Mouse (Mus musculus) limb, embryonic 15.5 days (tissue): ENCODE measurements at regions not wholly inside any gene's neighbourhood (a gene's known extent, or its start where the extent isn't known, plus 50 kb on each side); places are given as distances from the start of the nearest gene placed in this dataset.

ENCODE experiments used
- ATAC-seq: fragments of 200-750 bp; cut with Nextera tagmentation; 2 replicates; pipeline ENCODE4 v1.8.0; 2017; ENCODE audit warnings: low read depth, moderate TSS enrichment; ENCODE audit not compliant: insufficient number of reproducible peaks, low FRiP score, low TSS enrichment
- H3K27ac ChIP-seq: fragments of 300-500 bp; sonication (generic); 2 replicates; pipeline ENCODE4 v1.5.1; 2015; ENCODE audit warnings: moderate library complexity, mild to moderate bottlenecking, inconsistent platforms
- H3K27me3 ChIP-seq: fragments of 300-500 bp; sonication (generic); 2 replicates; pipeline ENCODE4 v1.6.1; 2015; ENCODE audit warnings: inconsistent platforms
- H3K36me3 ChIP-seq: fragments of 300-500 bp; sonication (generic); 2 replicates; pipeline ENCODE4 v1.6.1; 2015; ENCODE audit warnings: inconsistent platforms
- H3K4me1 ChIP-seq: fragments of 300-500 bp; sonication (generic); 2 replicates; pipeline ENCODE4 v1.6.1; 2015; ENCODE audit warnings: inconsistent platforms
- H3K4me2 ChIP-seq: fragments of 300-500 bp; sonication (generic); 2 replicates; pipeline ENCODE4 v1.6.1; 2015; ENCODE audit warnings: mild to moderate bottlenecking, inconsistent platforms
- H3K4me3 ChIP-seq: fragments of 300-500 bp; sonication (generic); 2 replicates; pipeline ENCODE4 v1.5.1; 2015; ENCODE audit warnings: mild to moderate bottlenecking, inconsistent platforms
- H3K9ac ChIP-seq: fragments of 300-500 bp; sonication (generic); 2 replicates; pipeline ENCODE4 v1.6.1; 2015; ENCODE audit warnings: inconsistent platforms
- H3K9me3 ChIP-seq: fragments of 300-500 bp; sonication (generic); 2 replicates; pipeline ENCODE4 v1.6.1; 2016; ENCODE audit warnings: inconsistent platforms
- WGBS: fragments of 180-500 bp; shearing (Covaris S2); methylation state at CpG from one replicate; pipeline ENCODE4 v1.1.7; 2015; 5-methylcytosine and 5-hydroxymethylcytosine counted together

- ATAC-seq = no peak
- WGBS = 94% methylated on average over 4 of the region's 4 CpGs
- no peak overlapping the region for H3K4me3 ChIP-seq
- peaks cover 9% of the 10 kb centered on the region for H3K4me1 ChIP-seq
- no peak overlapping the region for H3K4me2 ChIP-seq
- H3K27ac ChIP-seq = no peak overlapping the region
- no peaks in the 10 kb centered on the region for H3K36me3 ChIP-seq
- H3K27me3 ChIP-seq = peaks cover 15% of the 10 kb centered on the region
- H3K9me3 ChIP-seq = no peaks in the 10 kb centered on the region
- no peak overlapping the region for H3K9ac ChIP-seq
Measured at GRCm38 (mm10) chr2:75427936-75428458, 231.1 kb upstream of the Hnrnpa3 start.

DNA sequence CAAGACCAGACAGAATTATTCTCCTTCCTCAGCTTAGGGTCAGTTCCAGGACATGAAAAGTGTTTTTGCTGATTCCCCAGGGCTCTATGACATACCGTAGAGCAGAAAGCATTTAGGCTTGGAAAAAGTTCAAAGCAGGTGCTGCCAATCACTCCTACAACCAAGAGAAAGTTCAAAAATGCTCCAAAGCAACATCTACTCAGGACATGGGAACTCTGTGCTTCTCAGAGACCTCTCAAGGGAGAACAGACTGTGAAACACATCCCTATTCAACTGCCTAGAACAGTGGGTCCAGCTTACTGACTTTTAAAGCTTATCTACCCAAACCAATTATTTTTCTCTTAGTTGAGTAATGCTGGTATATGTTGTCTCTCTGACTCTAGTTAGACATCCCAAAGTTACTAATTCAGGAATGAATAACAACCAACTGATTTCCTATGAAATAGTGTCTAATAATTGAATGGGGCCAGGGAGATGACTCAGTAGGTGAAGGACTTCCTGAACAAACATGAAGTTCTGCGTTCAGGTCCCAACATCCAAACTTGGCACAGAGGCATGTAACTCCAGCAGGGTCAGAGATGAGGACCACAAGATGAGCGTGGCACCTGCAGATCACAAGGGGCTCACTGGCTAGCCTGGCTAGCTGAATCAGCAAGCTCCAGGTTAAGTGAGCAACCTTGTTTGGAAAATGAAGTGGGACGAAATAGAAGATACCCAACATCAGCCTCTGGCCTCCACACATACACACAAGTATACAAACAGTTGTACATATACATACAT, 228.7 kb upstream of the Hnrnpa3 start:
- Histone ChIP-seq H3K36me3 (no peaks in the 10 kb centered on the region), H3K27me3 (peaks cover 8% of the 10 kb centered on the region), H3K9me3 (no peaks in the 10 kb centered on the region), H3K27ac (no peak overlapping the region), H3K4me2 (no peak overlapping the region), H3K4me3 (no peak overlapping the region), H3K4me1 (no peaks in the 10 kb centered on the region), H3K9ac (no peak overlapping the region)
- 78% methylated on average over 4 of the region's 4 CpGs for WGBS
- ATAC-seq = no peak

GRCm38 (mm10) chr2:75431981-75432380, 227.1 kb upstream of the Hnrnpa3 start:
- H3K36me3 ChIP-seq = no peaks in the 10 kb centered on the region
- H3K27me3 ChIP-seq = 0 out of 2 replicates have a peak, but pooled peaks cover 8% of the 10 kb centered on the region
- no peaks in the 10 kb centered on the region for H3K9me3 ChIP-seq
- no peak overlapping the region for H3K27ac ChIP-seq
- H3K4me3 ChIP-seq = no peak overlapping the region
- no peaks in the 10 kb centered on the region for H3K4me1 ChIP-seq
- no peak overlapping the region for H3K9ac ChIP-seq
- H3K4me2 ChIP-seq = no peak overlapping the region
- WGBS = 84% methylated on average over 6 of the region's 6 CpGs
- no peak for ATAC-seq

GRCm38 (mm10) chr2:75434521-75434920, 224.5 kb upstream of the Hnrnpa3 start:
- no peak overlapping the region for H3K27ac ChIP-seq
- 87% methylated on average over 17 of the region's 17 CpGs for WGBS
- ATAC-seq = no peak

GRCm38 (mm10) chr2:75439522-75440230, 219.4 kb upstream of the Hnrnpa3 start:
- whole genome bisulfite sequencing = 35% methylated on average over 10 of the region's 10 CpGs
- no peak overlapping the region for H3K9ac ChIP-seq
- no peak overlapping the region for H3K4me3 ChIP-seq
- ATAC-seq = no peak
- no peak overlapping the region for H3K4me2 ChIP-seq
- 0 out of 2 replicates have a peak, but pooled peaks cover 8% of the 10 kb centered on the region for H3K27me3 ChIP-seq
- no peak overlapping the region for H3K27ac ChIP-seq
- H3K4me1 ChIP-seq = peaks cover 20% of the 10 kb centered on the region
- H3K36me3 ChIP-seq = no peaks in the 10 kb centered on the region
- no peaks in the 10 kb centered on the region for H3K9me3 ChIP-seq

More at GRCm38 (mm10) chr2:75434521-75434920, 224.5 kb upstream of the Hnrnpa3 start:
- H3K4me2 ChIP-seq = no peak overlapping the region
- peaks cover 16% of the 10 kb centered on the region for H3K4me1 ChIP-seq
- no peak overlapping the region for H3K9ac ChIP-seq
- no peaks in the 10 kb centered on the region for H3K9me3 ChIP-seq
- H3K36me3 ChIP-seq = no peaks in the 10 kb centered on the region
- H3K4me3 ChIP-seq = no peak overlapping the region
- 0 out of 2 replicates have a peak, but pooled peaks cover 8% of the 10 kb centered on the region for H3K27me3 ChIP-seq

GRCm38 (mm10) chr2:75442632-75443031, 216.4 kb upstream of the Hnrnpa3 start:
- Histone ChIP-seq H3K27ac (no peak overlapping the region), H3K4me3 (no peak overlapping the region), H3K4me2 (no peak overlapping the region), H3K9me3 (no peaks in the 10 kb centered on the region), H3K4me1 (peaks cover 20% of the 10 kb centered on the region), H3K36me3 (no peaks in the 10 kb centered on the region), H3K9ac (no peak overlapping the region), H3K27me3 (0 out of 2 replicates have a peak, but pooled peaks cover 5% of the 10 kb centered on the region)
- no peak for ATAC-seq
- WGBS = 49% methylated on average over 1 of the region's 1 CpGs

- no peak for ATAC-seq
Measured at GRCm38 (mm10) chr2:75445189-75445588, 213.9 kb upstream of the Hnrnpa3 start.

GRCm38 (mm10) chr2:75446996-75447715, 211.9 kb upstream of the Hnrnpa3 start:
- WGBS = 69% methylated on average over 7 of the region's 7 CpGs

More at GRCm38 (mm10) chr2:75445189-75445588, 213.9 kb upstream of the Hnrnpa3 start:
- H3K4me3 ChIP-seq = no peak overlapping the region
- no peak overlapping the region for H3K27ac ChIP-seq
- H3K27me3 ChIP-seq = peaks cover 7% of the 10 kb centered on the region; the same call in 1 of the 2 replicates
- no peaks in the 10 kb centered on the region for H3K4me1 ChIP-seq
- no peak overlapping the region for H3K4me2 ChIP-seq
- no peak overlapping the region for H3K9ac ChIP-seq
- no peaks in the 10 kb centered on the region for H3K9me3 ChIP-seq
- no peaks in the 10 kb centered on the region for H3K36me3 ChIP-seq

GRCm38 (mm10) chr2:75448221-75448620, 210.8 kb upstream of the Hnrnpa3 start:
- WGBS = 60% methylated on average over 5 of the region's 5 CpGs
- no peak overlapping the region for H3K4me3 ChIP-seq
- H3K36me3 ChIP-seq = no peaks in the 10 kb centered on the region
- peaks cover 13% of the 10 kb centered on the region; the same call in 1 of the 2 replicates for H3K27me3 ChIP-seq
- no peak for ATAC-seq
- H3K9me3 ChIP-seq = no peaks in the 10 kb centered on the region
- no peak overlapping the region for H3K9ac ChIP-seq
- H3K4me1 ChIP-seq = no peaks in the 10 kb centered on the region
- H3K27ac ChIP-seq = no peak overlapping the region
- no peak overlapping the region for H3K4me2 ChIP-seq

More at GRCm38 (mm10) chr2:75446996-75447715, 211.9 kb upstream of the Hnrnpa3 start:
- H3K9me3 ChIP-seq = no peaks in the 10 kb centered on the region
- H3K9ac ChIP-seq = no peak overlapping the region
- no peaks in the 10 kb centered on the region for H3K36me3 ChIP-seq
- no peak overlapping the region for H3K4me2 ChIP-seq
- no peak overlapping the region for H3K4me3 ChIP-seq
- no peaks in the 10 kb centered on the region for H3K4me1 ChIP-seq
- no peak overlapping the region for H3K27ac ChIP-seq
- ATAC-seq = no peak
- peaks cover 13% of the 10 kb centered on the region; the same call in 1 of the 2 replicates for H3K27me3 ChIP-seq

DNA sequence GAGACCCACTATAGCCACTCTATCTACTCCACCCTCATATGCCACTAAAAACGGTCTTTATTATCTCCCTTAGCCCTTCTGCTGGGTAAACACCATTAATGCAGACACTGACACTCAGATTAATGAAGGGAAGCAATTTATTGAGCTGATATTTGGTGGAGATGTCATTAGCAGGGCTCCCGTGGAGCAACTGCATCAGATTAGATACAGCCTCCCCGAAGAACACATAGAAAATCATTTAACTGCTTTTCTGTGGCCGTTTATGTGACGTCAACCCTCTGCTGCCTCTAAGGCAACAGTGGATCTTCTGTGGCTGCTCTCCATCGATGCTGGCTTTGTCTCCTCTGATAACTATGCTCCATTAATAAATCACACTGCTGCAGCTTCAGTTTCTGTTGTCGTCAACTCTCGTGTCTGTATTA, 207.2 kb upstream of the Hnrnpa3 start:
- Histone ChIP-seq H3K4me1 (no peaks in the 10 kb centered on the region), H3K36me3 (no peaks in the 10 kb centered on the region), H3K27me3 (peaks cover 19% of the 10 kb centered on the region), H3K4me3 (no peak overlapping the region), H3K27ac (no peak overlapping the region), H3K9me3 (no peaks in the 10 kb centered on the region), H3K9ac (no peak overlapping the region), H3K4me2 (no peak overlapping the region)
- no peak for ATAC-seq
- WGBS = 49% methylated on average over 8 of the region's 8 CpGs

DNA sequence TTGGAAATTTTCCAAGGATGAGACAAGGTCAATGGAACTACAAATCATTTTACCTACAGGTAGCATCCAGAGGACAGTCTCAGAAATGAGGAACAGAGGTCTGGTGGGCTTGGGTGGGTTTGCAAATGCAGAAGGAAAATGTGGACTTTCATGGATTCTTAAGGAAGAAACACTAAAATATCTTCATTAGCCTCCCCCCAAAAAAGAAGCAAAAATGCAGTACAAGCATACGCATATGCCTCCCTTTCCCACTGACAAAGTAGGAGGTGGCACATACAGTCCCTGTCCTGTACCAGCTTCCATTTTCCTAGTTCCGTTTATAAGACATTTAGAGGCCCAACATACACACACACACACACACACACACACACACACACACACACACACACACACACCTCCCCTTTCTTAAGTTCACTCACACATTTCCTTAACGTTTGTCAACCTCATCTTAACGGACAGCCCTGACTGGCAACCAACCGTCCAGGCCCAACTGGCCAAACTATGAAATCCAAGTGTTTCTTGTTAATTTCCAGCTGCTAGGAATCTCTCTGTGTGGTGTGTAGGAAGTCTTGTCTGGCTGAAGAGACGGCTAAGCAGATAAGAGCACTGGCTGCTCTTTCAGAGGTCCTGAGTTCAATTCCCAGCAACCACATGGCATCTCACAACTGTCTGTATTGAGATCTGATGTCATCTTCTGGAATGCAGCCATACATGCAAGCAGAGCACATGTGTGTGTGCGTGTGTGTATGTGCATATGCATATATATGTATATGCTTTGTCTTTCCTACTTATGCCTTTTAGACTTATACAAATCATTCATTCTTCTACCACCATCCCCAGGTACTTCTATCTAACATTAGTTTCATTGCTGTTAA, 206.6 kb upstream of the Hnrnpa3 start:
- no peak overlapping the region for H3K9ac ChIP-seq
- H3K4me1 ChIP-seq = no peaks in the 10 kb centered on the region
- H3K9me3 ChIP-seq = no peaks in the 10 kb centered on the region
- no peak for ATAC-seq
- 61% methylated on average over 7 of the region's 7 CpGs for WGBS
- no peak overlapping the region for H3K4me3 ChIP-seq
- H3K4me2 ChIP-seq = no peak overlapping the region
- peaks cover 14% of the 10 kb centered on the region for H3K27me3 ChIP-seq
- no peaks in the 10 kb centered on the region for H3K36me3 ChIP-seq
- no peak overlapping the region for H3K27ac ChIP-seq
